Comparison of ENCODE assay signal across 9 mouse cellular contexts in the genomic region with DNA sequence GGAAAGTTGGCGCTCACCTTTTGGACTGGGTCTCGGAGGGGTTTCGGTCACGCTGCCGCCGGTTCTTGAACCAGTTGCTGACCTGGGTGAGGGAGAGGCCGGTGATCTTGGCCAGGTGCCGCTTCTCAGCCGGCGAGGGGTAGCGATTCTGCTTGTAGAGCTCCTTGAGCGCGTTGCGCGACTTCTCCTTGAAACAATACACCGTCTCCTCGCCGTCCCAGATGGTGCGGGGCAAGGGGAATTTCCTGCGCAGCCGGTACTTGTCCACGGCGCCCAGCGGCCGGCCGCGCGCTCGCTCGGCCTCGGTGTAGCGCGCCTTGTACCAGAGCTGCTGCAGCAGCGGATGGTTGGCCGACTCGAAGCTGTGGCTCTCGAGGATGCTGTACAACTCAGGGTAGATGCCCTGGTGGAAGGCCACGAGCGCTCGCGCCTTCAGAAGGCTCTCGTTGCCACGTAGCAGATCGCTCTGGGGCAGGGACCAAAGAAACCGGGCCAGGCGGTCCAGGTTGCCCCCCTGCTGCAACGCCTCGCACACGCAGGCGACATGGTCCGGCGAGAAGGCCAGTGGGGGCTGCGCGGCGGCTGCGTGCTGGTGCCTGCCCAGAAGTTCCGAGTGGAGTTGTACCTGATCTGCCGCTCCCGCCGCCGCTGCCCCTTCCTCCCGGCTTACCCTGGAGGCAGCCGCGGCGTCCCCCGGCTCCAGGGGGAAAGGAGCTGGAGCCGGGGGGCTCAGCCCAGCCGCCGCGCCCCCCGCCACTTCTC. TPM values are rescaled to one million over a fixed set of nuclear protein-coding genes. Genes with fewer than 3 reads are reported as not detected.
A peak's percentile ranks its signal among the peaks of the same experiment; 100 is the strongest.
DNase-seq lines count a peak whose midpoint lies in the region; ATAC-seq and TF ChIP-seq lines count a peak whose summit lies in the region.
"Had no signal": no experiment of that assay in that cellular context is flagged by ENCODE, and none has a peak within 500 bp of the region (broad histone marks: within the 10 kb centered on the region; RNA-seq: fewer than 3 reads in every experiment).

No protein-coding gene starts in this region.

- peak overlapping the region; percentile 76 for H3K27ac ChIP-seq in embryonic fibroblast, embryonic 13.5 days (ENCODE audit: insufficient read depth, low read length)
- H3K27ac ChIP-seq in heart, postnatal 0 days (ENCODE audit: low read depth): peak overlapping the region; percentile 46
- peak overlapping the region; percentile 59; the same call in 1 of the 2 replicates for H3K27ac ChIP-seq in lung, postnatal 0 days (ENCODE audit: low read length)

- WGBS in heart, postnatal 0 days: under 1% methylated on average over 67 of the region's 71 CpGs
- under 1% methylated on average over 58 of the region's 71 CpGs for WGBS in lung, postnatal 0 days

- peak; percentile 38 for DNase-seq in G1E (ENCODE audit: low spot score)
- peak; percentile 12 to 16 for DNase-seq in adrenal gland, postnatal 4 days (ENCODE audit: low spot score in 2 of 2)
- DNase-seq in heart, postnatal 0 days (ENCODE audit: low spot score): peak; percentile 21
- peak; percentile 21 to 57 for DNase-seq in kidney, postnatal 36 days
- peak; percentile 61 for DNase-seq in lung, postnatal 0 days (ENCODE audit: low spot score)
- DNase-seq in retina, postnatal 1 day: peak; percentile 67
- DNase-seq in c-Kit-positive CD71-positive TER-119-positive erythroid progenitor cells, embryonic 14.5 days (ENCODE audit: low spot score): no peak

- TF ChIP-seq CTCF in G1E (IDR thresholded peaks at IDR 0.05; ENCODE audit: low read depth, low read length): no peak
- no peak for TF ChIP-seq CTCF in embryonic fibroblast, embryonic 13.5 days (IDR thresholded peaks at IDR 0.05; ENCODE audit: borderline replicate concordance, insufficient read depth, low read length)
- no peak for TF ChIP-seq CTCF in heart, postnatal 0 days (IDR thresholded peaks at IDR 0.05; ENCODE audit: low read depth)
- peak; percentile 10; the same call in 1 of the 2 replicates for TF ChIP-seq CTCF in lung, postnatal 0 days (IDR thresholded peaks at IDR 0.05)

- peaks cover 60% of the 10 kb centered on the region for H3K27me3 ChIP-seq in G1E (ENCODE audit: insufficient read depth, low read length)
- H3K27me3 ChIP-seq in heart, postnatal 0 days (ENCODE audit: control insufficient read depth, insufficient read depth, low read length): no peaks in the 10 kb centered on the region
- peaks cover 9% of the 10 kb centered on the region; the same call in 1 of the 2 replicates for H3K27me3 ChIP-seq in lung, postnatal 0 days (replicated peaks; ENCODE audit: insufficient read depth, low read length)

- H3K4me2 ChIP-seq in heart, postnatal 0 days (ENCODE audit: low read depth, low read length): peak overlapping the region; percentile 99
- peak overlapping the region; percentile 99 for H3K4me2 ChIP-seq in lung, postnatal 0 days (replicated peaks; ENCODE audit: low read depth, low read length)

- TF ChIP-seq EP300 in heart, postnatal 0 days (IDR thresholded peaks at IDR 0.05; ENCODE audit: low read depth): no peak
- no peak for TF ChIP-seq EP300 in lung, postnatal 0 days (IDR thresholded peaks at IDR 0.05)

- ATAC-seq in G1E (ENCODE audit: extremely low read depth, insufficient number of reproducible peaks, low FRiP score, poor library complexity, severe bottlenecking): no peak
- peak; percentile 70 for ATAC-seq in heart, postnatal 0 days (ENCODE audit: insufficient read depth, low read depth)
- peak; percentile 67 for ATAC-seq in lung, postnatal 0 days

- no peaks in the 10 kb centered on the region for H3K9me3 ChIP-seq in G1E (replicated peaks)
- H3K9me3 ChIP-seq in heart, postnatal 0 days (replicated peaks; ENCODE audit: control insufficient read depth, low read length): no peaks in the 10 kb centered on the region
- H3K9me3 ChIP-seq in lung, postnatal 0 days (ENCODE audit: low read length): no peaks in the 10 kb centered on the region

- H3K4me3 ChIP-seq in G1E (ENCODE audit: low read depth, low read length): peak overlapping the region; percentile 83
- H3K4me3 ChIP-seq in embryonic fibroblast, embryonic 13.5 days (ENCODE audit: insufficient read depth, low read length): peak overlapping the region; percentile 53
- H3K4me3 ChIP-seq in heart, postnatal 0 days (ENCODE audit: low read depth, low read length): peak overlapping the region; percentile 90
- H3K4me3 ChIP-seq in lung, postnatal 0 days (ENCODE audit: low read depth, low read length): peak overlapping the region; percentile 68

- 0 out of 2 replicates have a peak, but pooled peaks have one; percentile 7 for TF ChIP-seq POLR2A in embryonic fibroblast, embryonic 13.5 days (IDR thresholded peaks at IDR 0.05; ENCODE audit: low read depth, low read length)

- peak overlapping the region; percentile 69 for H3K9ac ChIP-seq in heart, postnatal 0 days (replicated peaks; ENCODE audit: low read depth, low read length)
- peak overlapping the region; percentile 34 for H3K9ac ChIP-seq in lung, postnatal 0 days (replicated peaks; ENCODE audit: low read depth)

- H3K4me1 ChIP-seq in G1E (ENCODE audit: insufficient read depth, low read depth, low read length): peaks cover 41% of the 10 kb centered on the region
- peaks cover 4% of the 10 kb centered on the region; the same call in 1 of the 2 replicates for H3K4me1 ChIP-seq in embryonic fibroblast, embryonic 13.5 days (ENCODE audit: control insufficient read depth, insufficient read depth, low read length)
- H3K4me1 ChIP-seq in heart, postnatal 0 days (ENCODE audit: control insufficient read depth, insufficient read depth): peaks cover 15% of the 10 kb centered on the region; the same call in 1 of the 2 replicates
- H3K4me1 ChIP-seq in lung, postnatal 0 days (ENCODE audit: insufficient read depth, low read depth, low read length): no peaks in the 10 kb centered on the region

- peaks cover 18% of the 10 kb centered on the region for H3K36me3 ChIP-seq in G1E (replicated peaks)
- H3K36me3 ChIP-seq in heart, postnatal 0 days (replicated peaks; ENCODE audit: control insufficient read depth, insufficient read depth, low read length): peaks cover 5% of the 10 kb centered on the region; the same call in 1 of the 2 replicates
- no peaks in the 10 kb centered on the region for H3K36me3 ChIP-seq in lung, postnatal 0 days (ENCODE audit: insufficient read depth, low read length)

RNA-seq across cellular contexts. Expression of a gene that starts 0.7 kb away (rescaled TPM):
- total RNA-seq in G1E (2014; fragmentation: Nextera tagmentation) (10.0 and 11.3 TPM in 2 replicates), G1E (2017) (2.8 and 3.2 TPM in 2 replicates)
- polyA plus RNA-seq in G1E (2012): 0.58 and 0.73 TPM in 2 replicates
- 1 to 10 TPM; 2.9 to 3.7 TPM for total RNA-seq in adrenal gland, postnatal 4 days (2021)
- 7.8 and 12.5 TPM in 2 replicates for polyA plus RNA-seq in embryonic fibroblast, embryonic 13.5 days (2011; ENCODE audit: insufficient read length, low read depth, missing spikeins)
- 2.2 and 4.6 TPM in 2 replicates for total RNA-seq in heart, postnatal 0 days (2014; rRNA removed; ENCODE audit: low replicate concordance)
- 0.44 and 0.52 TPM in 2 replicates for polyA plus RNA-seq in heart, postnatal 0 days (2015; fragmentation: Nextera tagmentation; extraction: Ambion mirVana)
- polyA plus RNA-seq in lung, postnatal 0 days (2015; fragmentation: Nextera tagmentation; extraction: Ambion mirVana): 0.88 and 1.2 TPM in 2 replicates

RNA-seq across cellular contexts. Expression of a gene that starts 11.0 kb away (rescaled TPM):
- 34.0 and 37.0 TPM in 2 replicates for total RNA-seq in G1E (2014; fragmentation: Nextera tagmentation)
- total RNA-seq in G1E (2017): 69.8 and 70.7 TPM in 2 replicates
- 4.8 and 5.1 TPM in 2 replicates for polyA plus RNA-seq in G1E (2012)
- total RNA-seq in adrenal gland, postnatal 4 days (2021): 10 to 100 TPM; 32.9 to 35.0 TPM
- 39.4 and 40.0 TPM in 2 replicates for polyA plus RNA-seq in embryonic fibroblast, embryonic 13.5 days (2011; ENCODE audit: insufficient read length, low read depth, missing spikeins)
- 11.1 and 28.2 TPM in 2 replicates for total RNA-seq in heart, postnatal 0 days (2014; rRNA removed; ENCODE audit: low replicate concordance)
- 19.6 and 20.7 TPM in 2 replicates for polyA plus RNA-seq in heart, postnatal 0 days (2015; fragmentation: Nextera tagmentation; extraction: Ambion mirVana)
- polyA plus RNA-seq in lung, postnatal 0 days (2015; fragmentation: Nextera tagmentation; extraction: Ambion mirVana): 23.0 and 25.8 TPM in 2 replicates

RNA-seq across cellular contexts. Expression of a gene that starts 58.8 kb away (rescaled TPM):
- total RNA-seq in G1E (2014; fragmentation: Nextera tagmentation) (1.9 and 3.8 TPM in 2 replicates), G1E (2017) (2.0 and 2.9 TPM in 2 replicates)
- 2.2 and 2.5 TPM in 2 replicates for polyA plus RNA-seq in G1E (2012)
- 1 to 10 TPM; 4.0 to 5.6 TPM for total RNA-seq in adrenal gland, postnatal 4 days (2021)
- polyA plus RNA-seq in embryonic fibroblast, embryonic 13.5 days (2011; ENCODE audit: insufficient read length, low read depth, missing spikeins): 17.4 and 31.3 TPM in 2 replicates
- total RNA-seq in heart, postnatal 0 days (2014; rRNA removed; ENCODE audit: low replicate concordance): 0.15 TPM in 1 of 2 replicates, not detected in the other
- polyA plus RNA-seq in heart, postnatal 0 days (2015; fragmentation: Nextera tagmentation; extraction: Ambion mirVana): 0.18 and 0.38 TPM in 2 replicates
- polyA plus RNA-seq in lung, postnatal 0 days (2015; fragmentation: Nextera tagmentation; extraction: Ambion mirVana): 0.70 and 0.92 TPM in 2 replicates
- polyA plus RNA-seq: large intestine, adult 2 months had no signal
